Mouse (Mus musculus): ENCODE data around the gene Zfhx2. TPM values are rescaled to one million over a fixed set of nuclear protein-coding genes. Genes with fewer than 3 reads are reported as not detected.

The Zfhx2 gene
- polyA plus RNA-seq, 1 experiment from 2014 or later, result 5.6 TPM

DNA sequence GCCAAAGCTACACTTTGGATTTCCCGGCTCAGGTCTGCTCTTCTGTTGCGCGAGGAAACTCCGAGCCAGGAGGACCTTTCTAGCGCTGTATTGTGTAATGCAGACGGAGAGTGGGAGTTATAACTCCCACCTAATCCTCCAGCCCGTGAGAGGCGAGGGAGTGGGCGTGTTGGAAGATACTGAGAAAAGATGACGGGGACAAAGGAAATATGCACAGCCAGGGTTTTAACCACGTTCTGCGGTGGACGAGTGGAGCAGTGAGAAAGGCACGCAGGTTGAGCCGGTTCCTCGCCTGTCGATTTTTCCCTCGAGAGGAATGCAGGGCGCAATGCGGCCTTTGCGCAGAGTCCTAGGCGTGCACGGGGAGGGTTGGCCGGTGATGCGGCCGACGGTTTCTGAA is 77.5 kb downstream of the Zfhx2 start:
- Histone ChIP-seq H3K9me3 (replicated peaks) (no peaks in the 10 kb centered on the region), H3K27me3 (ENCODE audit: low read depth, poor library complexity, severe bottlenecking) (no peaks in the 10 kb centered on the region), H3K4me1 (no peaks in the 10 kb centered on the region), H3K36me3 (peaks cover 25% of the 10 kb centered on the region), H3K27ac (peak overlapping the region; percentile 93), H3K4me3 (peak overlapping the region; percentile 83)
- WGBS, result under 1% methylated on average over 27 of the region's 27 CpGs
- DNase-seq (ENCODE audit: low spot score), result peak; percentile 77

DNA sequence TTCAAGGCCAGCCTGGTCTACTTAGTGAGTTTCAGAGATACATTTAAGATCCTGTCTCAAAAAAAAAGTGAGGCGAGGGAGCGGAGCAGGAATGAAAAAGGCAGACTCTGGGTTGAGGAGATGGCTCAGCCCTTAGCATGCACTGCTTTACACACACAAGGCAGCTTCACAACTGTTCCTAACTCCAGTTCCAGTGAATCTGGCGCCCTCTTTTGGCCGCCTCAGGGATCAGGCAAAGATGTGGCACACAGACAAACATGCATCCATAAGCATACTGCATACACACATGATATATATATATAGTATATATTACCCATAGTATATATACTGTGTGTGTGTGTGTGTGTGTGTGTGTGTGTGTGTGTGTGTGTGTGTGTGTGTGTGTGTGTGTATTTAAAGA is 81.0 kb downstream of the Zfhx2 start:
- Histone ChIP-seq H3K4me3 (no peak overlapping the region), H3K9me3 (replicated peaks) (no peaks in the 10 kb centered on the region), H3K36me3 (no peaks in the 10 kb centered on the region), H3K27ac (no peak overlapping the region), H3K4me1 (no peaks in the 10 kb centered on the region), H3K27me3 (ENCODE audit: low read depth, poor library complexity, severe bottlenecking) (no peaks in the 10 kb centered on the region)
- WGBS, result 62% methylated on average over 4 of the region's 4 CpGs
- no peak for DNase-seq (ENCODE audit: low spot score)

Other genes with a start within 250 kb of the Zfhx2 start
- 17.8 and 22.6 TPM in 2 replicates for gene Homez, start 221.4 kb downstream of the Zfhx2 start, polyA plus RNA-seq (2016; fragmentation: Nextera tagmentation; extraction: Ambion mirVana)
- 0.08 TPM in 1 of 2 replicates, not detected in the other for gene Ppp1r3e, start 214.8 kb downstream of the Zfhx2 start, polyA plus RNA-seq (2016; fragmentation: Nextera tagmentation; extraction: Ambion mirVana)
- 1.7 and 2.2 TPM in 2 replicates for gene Bcl2l2, start 208.9 kb downstream of the Zfhx2 start, polyA plus RNA-seq (2016; fragmentation: Nextera tagmentation; extraction: Ambion mirVana)
- gene Gm20521, start 208.9 kb downstream of the Zfhx2 start, polyA plus RNA-seq (2016; fragmentation: Nextera tagmentation; extraction: Ambion mirVana), result 0.55 TPM in 1 of 2 replicates, not detected in the other
- 173 and 178 TPM in 2 replicates for gene Pabpn1, start 199.8 kb downstream of the Zfhx2 start, polyA plus RNA-seq (2016; fragmentation: Nextera tagmentation; extraction: Ambion mirVana)
- 31.2 and 52.7 TPM in 2 replicates for gene Slc22a17, start 179.2 kb downstream of the Zfhx2 start, polyA plus RNA-seq (2016; fragmentation: Nextera tagmentation; extraction: Ambion mirVana)
- gene Efs, start 166.2 kb downstream of the Zfhx2 start, polyA plus RNA-seq (2016; fragmentation: Nextera tagmentation; extraction: Ambion mirVana), result 40.2 and 53.4 TPM in 2 replicates
- 0.14 TPM in 1 of 2 replicates, not detected in the other for gene Il25, start 159.6 kb downstream of the Zfhx2 start, polyA plus RNA-seq (2016; fragmentation: Nextera tagmentation; extraction: Ambion mirVana)
- gene Cmtm5, start 156.1 kb downstream of the Zfhx2 start, polyA plus RNA-seq (2016; fragmentation: Nextera tagmentation; extraction: Ambion mirVana), result 0.38 and 1.2 TPM in 2 replicates
- 1.5 and 2.3 TPM in 2 replicates for gene Myh6, start 125.4 kb downstream of the Zfhx2 start, polyA plus RNA-seq (2016; fragmentation: Nextera tagmentation; extraction: Ambion mirVana)
- not detected in 2 replicates for gene Gm17428, start 115.4 kb downstream of the Zfhx2 start, polyA plus RNA-seq (2016; fragmentation: Nextera tagmentation; extraction: Ambion mirVana)
- gene Myh7, start 97.7 kb downstream of the Zfhx2 start, polyA plus RNA-seq (2016; fragmentation: Nextera tagmentation; extraction: Ambion mirVana), result 2.2 and 4.4 TPM in 2 replicates
- gene Ngdn, start 76.9 kb downstream of the Zfhx2 start, polyA plus RNA-seq (2016; fragmentation: Nextera tagmentation; extraction: Ambion mirVana), result 97.5 and 98.1 TPM in 2 replicates
- gene Thtpa, start 2.5 kb upstream of the Zfhx2 start, polyA plus RNA-seq (2016; fragmentation: Nextera tagmentation; extraction: Ambion mirVana), result 22.0 and 25.6 TPM in 2 replicates
- gene Ap1g2, start 14.3 kb upstream of the Zfhx2 start, polyA plus RNA-seq (2016; fragmentation: Nextera tagmentation; extraction: Ambion mirVana), result 10.6 and 12.5 TPM in 2 replicates
- 0.03 and 0.08 TPM in 2 replicates for gene Jph4, start 24.6 kb upstream of the Zfhx2 start, polyA plus RNA-seq (2016; fragmentation: Nextera tagmentation; extraction: Ambion mirVana)
- not detected in 2 replicates for gene Dhrs2, start 129.7 kb upstream of the Zfhx2 start, polyA plus RNA-seq (2016; fragmentation: Nextera tagmentation; extraction: Ambion mirVana)

Data from limb, embryonic 10.5 days (tissue).